Comparison of ENCODE assay signal across 37 mouse cellular contexts in genomic region chr1:170871402-170871801, GRCm38 (mm10). TPM values are rescaled to one million over a fixed set of nuclear protein-coding genes. Genes with fewer than 3 reads are reported as not detected.
"Had no signal": no experiment of that assay in that cellular context is flagged by ENCODE, and none has a peak within 500 bp of the region (broad histone marks: within the 10 kb centered on the region; RNA-seq: fewer than 3 reads in every experiment).

No protein-coding gene starts in this region.

- H3K4me2 ChIP-seq: heart, embryonic 11.5 days; hindbrain, embryonic 12.5 days; hindbrain, embryonic 14.5 days; intestine, embryonic 15.5 days; limb, embryonic 13.5 days; limb, embryonic 15.5 days; liver, embryonic 12.5 days had no signal

- H3K36me3 ChIP-seq: intestine, embryonic 15.5 days had no signal

- H3K9ac ChIP-seq: hindbrain, embryonic 12.5 days; hindbrain, embryonic 14.5 days; intestine, embryonic 15.5 days; limb, embryonic 13.5 days; limb, embryonic 15.5 days; liver, embryonic 12.5 days; liver, embryonic 14.5 days had no signal

- H3K9me3 ChIP-seq: hindbrain, embryonic 10.5 days; hindbrain, embryonic 12.5 days; intestine, embryonic 15.5 days; limb, embryonic 13.5 days; limb, embryonic 15.5 days; liver, embryonic 12.5 days had no signal

- H3K4me3 ChIP-seq: gastrocnemius, adult 2 months; hindbrain, embryonic 10.5 days; hindbrain, embryonic 12.5 days; intestine, embryonic 15.5 days; layer of hippocampus, adult 2 months; left cerebral cortex, adult 2 months; limb, embryonic 13.5 days; limb, embryonic 15.5 days; liver, embryonic 12.5 days had no signal

- ATAC-seq: hindbrain, embryonic 16.5 days; inflammation-experienced regulatory T-cells, adult 6 months; intestine, embryonic 15.5 days; intestine, postnatal 0 days; liver, embryonic 12.5 days had no signal

- H3K27ac ChIP-seq: gastrocnemius, adult 2 months; hindbrain, embryonic 10.5 days; hindbrain, embryonic 12.5 days; hindbrain, embryonic 14.5 days; intestine, embryonic 15.5 days; layer of hippocampus, adult 2 months; left cerebral cortex, adult 2 months; limb, embryonic 13.5 days; limb, embryonic 15.5 days; liver, embryonic 12.5 days; liver, embryonic 14.5 days had no signal

- H3K4me1 ChIP-seq: intestine, embryonic 15.5 days had no signal

- H3K27me3 ChIP-seq: hindbrain, embryonic 12.5 days; intestine, embryonic 15.5 days; limb, embryonic 13.5 days; limb, embryonic 15.5 days; liver, embryonic 12.5 days had no signal

- DNase-seq: gastrocnemius, adult 2 months; gastrocnemius, postnatal 10 days; gastrocnemius, postnatal 25 days; heart, postnatal 10 days; heart, postnatal 4 days; kidney, adult 18-20 months; kidney, adult 8-10 months; kidney, postnatal 10 days; kidney, postnatal 25 days; kidney, postnatal 4 days; left cerebral cortex, postnatal 4 days; lung, adult 18-20 months had no signal

RNA-seq across cellular contexts. Expression of gene Gm26620, which starts 13.5 kb away (rescaled TPM):
- total RNA-seq: granulocyte monocyte progenitor cell, adult 5-6 weeks had no signal
- polyA plus RNA-seq: heart, embryonic 14.5 days; hindbrain, embryonic 10.5 days; hindbrain, embryonic 12.5 days; kidney, embryonic 14.5 days; limb, embryonic 11.5 days had no signal

RNA-seq across cellular contexts. Expression of gene Fcrlb, which starts 41.3 kb away (rescaled TPM):
- total RNA-seq: gastrocnemius, adult 2 months; gastrocnemius, postnatal 10 days; gastrocnemius, postnatal 25 days; gastrocnemius, postnatal 4 days; granulocyte monocyte progenitor cell, adult 5-6 weeks; heart, adult 8-10 months; heart, postnatal 10 days; heart, postnatal 25 days; heart, postnatal 4 days; left cerebral cortex, postnatal 4 days had no signal
- polyA plus RNA-seq: heart, embryonic 11.5 days; hindbrain, embryonic 10.5 days; hindbrain, embryonic 12.5 days; inflammation-experienced regulatory T-cells, adult 6 months; kidney, embryonic 14.5 days; limb, embryonic 11.5 days had no signal

RNA-seq across cellular contexts. Expression of gene Fcrla, which starts 56.0 kb away (rescaled TPM):
- total RNA-seq: gastrocnemius, adult 2 months; gastrocnemius, postnatal 25 days; granulocyte monocyte progenitor cell, adult 5-6 weeks; layer of hippocampus, adult 2 months; layer of hippocampus, postnatal 10 days; layer of hippocampus, postnatal 25 days; left cerebral cortex, adult 2 months; left cerebral cortex, postnatal 25 days; left cerebral cortex, postnatal 4 days had no signal
- polyA plus RNA-seq: hindbrain, embryonic 10.5 days; hindbrain, embryonic 12.5 days; hindbrain, embryonic 14.5 days; hindbrain, embryonic 16.5 days; intestine, embryonic 15.5 days; intestine, postnatal 0 days; kidney, embryonic 14.5 days; kidney, embryonic 16.5 days; limb, embryonic 11.5 days; limb, embryonic 13.5 days had no signal
